Mouse (Mus musculus): ENCODE measurements around the gene Gm10840. TPM values are rescaled to one million over a fixed set of nuclear protein-coding genes. Genes with fewer than 3 reads are reported as not detected.
"Not testable (repeated sequence)": the region's sequence is repeated elsewhere in the genome, so short reads cannot be mapped to it uniquely, and the experiment has no call there.

The Gm10840 gene
- polyA plus RNA-seq, 1 experiment from 2014 or later = not detected

GRCm38 (mm10) chr11:106194155-106194541, 33.5 kb downstream of the Gm10840 start:
- 38% methylated on average over 3 of the region's 3 CpGs for WGBS
- Histone ChIP-seq H3K36me3 (replicated peaks; ENCODE audit: control insufficient read depth, insufficient read depth, low read depth, low read length) (no peaks in the 10 kb centered on the region), H3K4me1 (ENCODE audit: control insufficient read depth, insufficient read depth, low read length) (no peaks in the 10 kb centered on the region), H3K4me3 (ENCODE audit: low read depth, low read length) (peak overlapping the region; percentile 59), H3K27me3 (ENCODE audit: control insufficient read depth, insufficient read depth, low read length) (no peaks in the 10 kb centered on the region), H3K4me2 (ENCODE audit: low read depth, low read length) (peak overlapping the region; percentile 26), H3K9me3 (replicated peaks; ENCODE audit: control insufficient read depth, low read length) (no peaks in the 10 kb centered on the region), H3K27ac (replicated peaks; ENCODE audit: low read depth, low read length) (no peak overlapping the region), H3K9ac (replicated peaks; ENCODE audit: low read length) (peak overlapping the region; percentile 57)
- DNase-seq (ENCODE audit: low spot score) (no peak), ATAC-seq (replicated peaks; ENCODE audit: insufficient number of reproducible peaks, low FRiP score, low TSS enrichment, low read depth) (no peak)

- H3K4me1 ChIP-seq (ENCODE audit: control insufficient read depth, insufficient read depth, low read length) = no peaks in the 10 kb centered on the region
- H3K36me3 ChIP-seq (replicated peaks; ENCODE audit: control insufficient read depth, insufficient read depth, low read depth, low read length) = no peaks in the 10 kb centered on the region
- 93% methylated on average over 7 of the region's 7 CpGs for WGBS
- DNase-seq (ENCODE audit: low spot score) (no peak), ATAC-seq (replicated peaks; ENCODE audit: insufficient number of reproducible peaks, low FRiP score, low TSS enrichment, low read depth) (no peak)
- no peak overlapping the region for H3K4me3 ChIP-seq (ENCODE audit: low read depth, low read length)
- no peak overlapping the region for H3K27ac ChIP-seq (replicated peaks; ENCODE audit: low read depth, low read length)
- no peak overlapping the region for H3K4me2 ChIP-seq (ENCODE audit: low read depth, low read length)
- H3K27me3 ChIP-seq (ENCODE audit: control insufficient read depth, insufficient read depth, low read length) = no peaks in the 10 kb centered on the region
- H3K9me3 ChIP-seq (replicated peaks; ENCODE audit: control insufficient read depth, low read length) = no peaks in the 10 kb centered on the region
- no peak overlapping the region for H3K9ac ChIP-seq (replicated peaks; ENCODE audit: low read length)
Observed at GRCm38 (mm10) chr11:106194891-106195290, 34.2 kb downstream of the Gm10840 start.

GRCm38 (mm10) chr11:106195341-106195740, 34.7 kb downstream of the Gm10840 start:
- Histone ChIP-seq H3K27ac (replicated peaks; ENCODE audit: low read depth, low read length) (no peak overlapping the region), H3K4me2 (ENCODE audit: low read depth, low read length) (no peak overlapping the region), H3K9ac (replicated peaks; ENCODE audit: low read length) (no peak overlapping the region), H3K36me3 (replicated peaks; ENCODE audit: control insufficient read depth, insufficient read depth, low read depth, low read length) (no peaks in the 10 kb centered on the region), H3K9me3 (replicated peaks; ENCODE audit: control insufficient read depth, low read length) (no peaks in the 10 kb centered on the region), H3K27me3 (ENCODE audit: control insufficient read depth, insufficient read depth, low read length) (no peaks in the 10 kb centered on the region), H3K4me3 (ENCODE audit: low read depth, low read length) (no peak overlapping the region), H3K4me1 (ENCODE audit: control insufficient read depth, insufficient read depth, low read length) (no peaks in the 10 kb centered on the region)
- DNase-seq (ENCODE audit: low spot score) (no peak), ATAC-seq (replicated peaks; ENCODE audit: insufficient number of reproducible peaks, low FRiP score, low TSS enrichment, low read depth) (no peak)

- Histone ChIP-seq H3K27me3 (ENCODE audit: control insufficient read depth, insufficient read depth, low read length) (no peaks in the 10 kb centered on the region), H3K27ac (replicated peaks; ENCODE audit: low read depth, low read length) (no peak overlapping the region), H3K4me3 (ENCODE audit: low read depth, low read length) (no peak overlapping the region), H3K9ac (replicated peaks; ENCODE audit: low read length) (no peak overlapping the region), H3K36me3 (replicated peaks; ENCODE audit: control insufficient read depth, insufficient read depth, low read depth, low read length) (no peaks in the 10 kb centered on the region; the same call in 1 of the 2 replicates), H3K9me3 (replicated peaks; ENCODE audit: control insufficient read depth, low read length) (no peaks in the 10 kb centered on the region), H3K4me2 (ENCODE audit: low read depth, low read length) (no peak overlapping the region), H3K4me1 (ENCODE audit: control insufficient read depth, insufficient read depth, low read length) (no peaks in the 10 kb centered on the region)
- WGBS = 87% methylated on average over 4 of the region's 4 CpGs
- DNase-seq (ENCODE audit: low spot score) (no peak), ATAC-seq (replicated peaks; ENCODE audit: insufficient number of reproducible peaks, low FRiP score, low TSS enrichment, low read depth) (no peak)
Observed at GRCm38 (mm10) chr11:106198277-106198676, 37.6 kb downstream of the Gm10840 start.

- H3K4me1 ChIP-seq (ENCODE audit: control insufficient read depth, insufficient read depth, low read length); H3K9me3 ChIP-seq (replicated peaks; ENCODE audit: control insufficient read depth, low read length); ATAC-seq (replicated peaks; ENCODE audit: insufficient number of reproducible peaks, low FRiP score, low TSS enrichment, low read depth); H3K4me3 ChIP-seq (ENCODE audit: low read depth, low read length); H3K27ac ChIP-seq (replicated peaks; ENCODE audit: low read depth, low read length); H3K27me3 ChIP-seq (ENCODE audit: control insufficient read depth, insufficient read depth, low read length); H3K4me2 ChIP-seq (ENCODE audit: low read depth, low read length); H3K36me3 ChIP-seq (replicated peaks; ENCODE audit: control insufficient read depth, insufficient read depth, low read depth, low read length); H3K9ac ChIP-seq (replicated peaks; ENCODE audit: low read length); DNase-seq (ENCODE audit: low spot score): not testable (repeated sequence)
- WGBS = 96% methylated on average over 7 of the region's 7 CpGs
Observed at GRCm38 (mm10) chr11:106199997-106200396, 39.3 kb downstream of the Gm10840 start.

- Histone ChIP-seq H3K36me3 (replicated peaks; ENCODE audit: control insufficient read depth, insufficient read depth, low read depth, low read length) (no peaks in the 10 kb centered on the region; the same call in none of the 2 replicates), H3K27me3 (ENCODE audit: control insufficient read depth, insufficient read depth, low read length) (no peaks in the 10 kb centered on the region), H3K4me3 (ENCODE audit: low read depth, low read length) (no peak overlapping the region), H3K4me1 (ENCODE audit: control insufficient read depth, insufficient read depth, low read length) (no peaks in the 10 kb centered on the region), H3K4me2 (ENCODE audit: low read depth, low read length) (no peak overlapping the region), H3K9me3 (replicated peaks; ENCODE audit: control insufficient read depth, low read length) (no peaks in the 10 kb centered on the region), H3K27ac (replicated peaks; ENCODE audit: low read depth, low read length) (no peak overlapping the region), H3K9ac (replicated peaks; ENCODE audit: low read length) (no peak overlapping the region)
- 84% methylated on average over 6 of the region's 6 CpGs for WGBS
- no peak for ATAC-seq (replicated peaks; ENCODE audit: insufficient number of reproducible peaks, low FRiP score, low TSS enrichment, low read depth)
- no peak for DNase-seq (ENCODE audit: low spot score)
Observed at GRCm38 (mm10) chr11:106200756-106201155, 40.1 kb downstream of the Gm10840 start.

- Histone ChIP-seq H3K27ac (replicated peaks; ENCODE audit: low read depth, low read length) (no peak overlapping the region), H3K36me3 (replicated peaks; ENCODE audit: control insufficient read depth, insufficient read depth, low read depth, low read length) (no peaks in the 10 kb centered on the region; the same call in none of the 2 replicates), H3K9ac (replicated peaks; ENCODE audit: low read length) (no peak overlapping the region), H3K4me3 (ENCODE audit: low read depth, low read length) (no peak overlapping the region), H3K4me2 (ENCODE audit: low read depth, low read length) (no peak overlapping the region), H3K9me3 (replicated peaks; ENCODE audit: control insufficient read depth, low read length) (no peaks in the 10 kb centered on the region), H3K27me3 (ENCODE audit: control insufficient read depth, insufficient read depth, low read length) (no peaks in the 10 kb centered on the region), H3K4me1 (ENCODE audit: control insufficient read depth, insufficient read depth, low read length) (no peaks in the 10 kb centered on the region)
- DNase-seq (ENCODE audit: low spot score) = no peak
- WGBS = 94% methylated on average over 19 of the region's 19 CpGs
- no peak for ATAC-seq (replicated peaks; ENCODE audit: insufficient number of reproducible peaks, low FRiP score, low TSS enrichment, low read depth)
Observed at GRCm38 (mm10) chr11:106201337-106202122, 40.9 kb downstream of the Gm10840 start.

- Histone ChIP-seq H3K27me3 (ENCODE audit: control insufficient read depth, insufficient read depth, low read length) (no peaks in the 10 kb centered on the region), H3K9ac (replicated peaks; ENCODE audit: low read length) (no peak within 1 kb of the TSS), H3K4me3 (ENCODE audit: low read depth, low read length) (no peak within 1 kb of the TSS), H3K36me3 (replicated peaks; ENCODE audit: control insufficient read depth, insufficient read depth, low read depth, low read length) (no peaks in the 10 kb centered on the region; the same call in none of the 2 replicates), H3K4me1 (ENCODE audit: control insufficient read depth, insufficient read depth, low read length) (no peaks in the 10 kb centered on the region), H3K4me2 (ENCODE audit: low read depth, low read length) (no peak within 1 kb of the TSS), H3K27ac (replicated peaks; ENCODE audit: low read depth, low read length) (no peak within 1 kb of the TSS), H3K9me3 (replicated peaks; ENCODE audit: control insufficient read depth, low read length) (no peaks in the 10 kb centered on the region)
- ATAC-seq (replicated peaks; ENCODE audit: insufficient number of reproducible peaks, low FRiP score, low TSS enrichment, low read depth) = no peak
- 86% methylated on average over 5 of the region's 5 CpGs for WGBS
- no peak for DNase-seq (ENCODE audit: low spot score)
Observed at GRCm38 (mm10) chr11:106202123-106202465, 41.4 kb downstream of the Gm10840 start, which contains the start of gene Strada. Gene Strada (minus strand): TSS chr11:106202168.
